Mouse (Mus musculus): ENCODE data around the gene Trim41. TPM values are rescaled to one million over a fixed set of nuclear protein-coding genes. Genes with fewer than 3 reads are reported as not detected.

Gene Trim41
- total and polyA plus RNA-seq, 3 experiments, result 13.8 to 56.6 (median 56.5) TPM

GRCm38 (mm10) chr11:48818346-48818745 is 1.2 kb upstream of the Trim41 start:
- ATAC-seq (ENCODE audit: extremely low read depth, insufficient number of reproducible peaks, low FRiP score, poor library complexity, severe bottlenecking) (no peak), DNase-seq (ENCODE audit: low spot score) (no peak)
- TF ChIP-seq GATA2 (IDR thresholded peaks at IDR 0.05; ENCODE audit: borderline replicate concordance, low read depth, low read length) (no peak), TAL1 (conservative IDR thresholded peaks at IDR 0.05; ENCODE audit: low read depth, low read length) (no peak), GATA1 (IDR thresholded peaks at IDR 0.05; ENCODE audit: borderline replicate concordance, low read length) (no peak), POLR2AphosphoS5 (IDR thresholded peaks at IDR 0.05; ENCODE audit: insufficient replicate concordance, low read depth, low read length) (no peak), CTCF (IDR thresholded peaks at IDR 0.05; ENCODE audit: low read depth, low read length) (no peak)
- H3K27me3 ChIP-seq (ENCODE audit: insufficient read depth, low read length), result no peaks in the 10 kb centered on the region
- H3K4me3 ChIP-seq (ENCODE audit: low read depth, low read length), result peak overlapping the region; percentile 99
- H3K4me1 ChIP-seq (ENCODE audit: insufficient read depth, low read depth, low read length), result peaks cover 61% of the 10 kb centered on the region
- no peaks in the 10 kb centered on the region for H3K9me3 ChIP-seq (replicated peaks)
- peaks cover 27% of the 10 kb centered on the region for H3K36me3 ChIP-seq (replicated peaks)

- Histone ChIP-seq H3K9me3 (replicated peaks) (no peaks in the 10 kb centered on the region), H3K4me1 (ENCODE audit: insufficient read depth, low read depth, low read length) (peaks cover 64% of the 10 kb centered on the region), H3K27me3 (ENCODE audit: insufficient read depth, low read length) (no peaks in the 10 kb centered on the region), H3K4me3 (ENCODE audit: low read depth, low read length) (peak overlapping the region; percentile 99), H3K36me3 (replicated peaks) (peaks cover 33% of the 10 kb centered on the region)
- ATAC-seq (ENCODE audit: extremely low read depth, insufficient number of reproducible peaks, low FRiP score, poor library complexity, severe bottlenecking) (no peak), DNase-seq (ENCODE audit: low spot score) (no peak)
- TF ChIP-seq CTCF (IDR thresholded peaks at IDR 0.05; ENCODE audit: low read depth, low read length), result no peak
- no peak for TF ChIP-seq TAL1 (conservative IDR thresholded peaks at IDR 0.05; ENCODE audit: low read depth, low read length)
- TF ChIP-seq GATA1 (IDR thresholded peaks at IDR 0.05; ENCODE audit: borderline replicate concordance, low read length), result no peak
- TF ChIP-seq POLR2AphosphoS5 (IDR thresholded peaks at IDR 0.05; ENCODE audit: insufficient replicate concordance, low read depth, low read length), result no peak
- TF ChIP-seq GATA2 (IDR thresholded peaks at IDR 0.05; ENCODE audit: borderline replicate concordance, low read depth, low read length), result no peak
Measured at GRCm38 (mm10) chr11:48817794-48818193, 641 bp upstream of the Trim41 start.

GRCm38 (mm10) chr11:48816281-48816781 is 822 bp downstream of the Trim41 start:
- Histone ChIP-seq H3K4me1 (ENCODE audit: insufficient read depth, low read depth, low read length) (peaks cover 72% of the 10 kb centered on the region), H3K4me3 (ENCODE audit: low read depth, low read length) (peak overlapping the region; percentile 99), H3K9me3 (replicated peaks) (no peaks in the 10 kb centered on the region), H3K36me3 (replicated peaks) (peaks cover 47% of the 10 kb centered on the region), H3K27me3 (ENCODE audit: insufficient read depth, low read length) (no peaks in the 10 kb centered on the region)
- TF ChIP-seq CTCF (IDR thresholded peaks at IDR 0.05; ENCODE audit: low read depth, low read length), result no peak
- no peak for TF ChIP-seq GATA1 (IDR thresholded peaks at IDR 0.05; ENCODE audit: borderline replicate concordance, low read length)
- no peak for TF ChIP-seq POLR2AphosphoS5 (IDR thresholded peaks at IDR 0.05; ENCODE audit: insufficient replicate concordance, low read depth, low read length)
- no peak for TF ChIP-seq TAL1 (conservative IDR thresholded peaks at IDR 0.05; ENCODE audit: low read depth, low read length)
- TF ChIP-seq GATA2 (IDR thresholded peaks at IDR 0.05; ENCODE audit: borderline replicate concordance, low read depth, low read length), result no peak
- peak; percentile 70 for DNase-seq (ENCODE audit: low spot score)
- no peak for ATAC-seq (ENCODE audit: extremely low read depth, insufficient number of reproducible peaks, low FRiP score, poor library complexity, severe bottlenecking)

GRCm38 (mm10) chr11:48815851-48816250 is 1.3 kb downstream of the Trim41 start:
- Histone ChIP-seq H3K4me1 (ENCODE audit: insufficient read depth, low read depth, low read length) (peaks cover 73% of the 10 kb centered on the region), H3K36me3 (replicated peaks) (peaks cover 52% of the 10 kb centered on the region), H3K4me3 (ENCODE audit: low read depth, low read length) (peak overlapping the region; percentile 99), H3K9me3 (replicated peaks) (no peaks in the 10 kb centered on the region), H3K27me3 (ENCODE audit: insufficient read depth, low read length) (no peaks in the 10 kb centered on the region)
- TF ChIP-seq TAL1 (conservative IDR thresholded peaks at IDR 0.05; ENCODE audit: low read depth, low read length) (no peak), POLR2AphosphoS5 (IDR thresholded peaks at IDR 0.05; ENCODE audit: insufficient replicate concordance, low read depth, low read length) (no peak)
- ATAC-seq (ENCODE audit: extremely low read depth, insufficient number of reproducible peaks, low FRiP score, poor library complexity, severe bottlenecking) (no peak), DNase-seq (ENCODE audit: low spot score) (no peak)

- Histone ChIP-seq H3K4me1 (ENCODE audit: insufficient read depth, low read depth, low read length) (peaks cover 65% of the 10 kb centered on the region), H3K4me3 (ENCODE audit: low read depth, low read length) (no peak overlapping the region), H3K9me3 (replicated peaks) (no peaks in the 10 kb centered on the region), H3K27me3 (ENCODE audit: insufficient read depth, low read length) (no peaks in the 10 kb centered on the region), H3K36me3 (replicated peaks) (peaks cover 73% of the 10 kb centered on the region)
- no peak for ATAC-seq (ENCODE audit: extremely low read depth, insufficient number of reproducible peaks, low FRiP score, poor library complexity, severe bottlenecking)
- no peak for DNase-seq (ENCODE audit: low spot score)
- TF ChIP-seq POLR2AphosphoS5 (IDR thresholded peaks at IDR 0.05; ENCODE audit: insufficient replicate concordance, low read depth, low read length) (no peak), GATA2 (IDR thresholded peaks at IDR 0.05; ENCODE audit: borderline replicate concordance, low read depth, low read length) (no peak), TAL1 (conservative IDR thresholded peaks at IDR 0.05; ENCODE audit: low read depth, low read length) (no peak), GATA1 (IDR thresholded peaks at IDR 0.05; ENCODE audit: borderline replicate concordance, low read length) (no peak), CTCF (IDR thresholded peaks at IDR 0.05; ENCODE audit: low read depth, low read length) (no peak)
Measured at GRCm38 (mm10) chr11:48813782-48814181, 3.4 kb downstream of the Trim41 start.

GRCm38 (mm10) chr11:48810142-48810541 is 7.0 kb downstream of the Trim41 start:
- Histone ChIP-seq H3K27me3 (ENCODE audit: insufficient read depth, low read length) (no peaks in the 10 kb centered on the region), H3K4me1 (ENCODE audit: insufficient read depth, low read depth, low read length) (peaks cover 74% of the 10 kb centered on the region), H3K4me3 (ENCODE audit: low read depth, low read length) (no peak overlapping the region), H3K9me3 (replicated peaks) (no peaks in the 10 kb centered on the region), H3K36me3 (replicated peaks) (peaks cover 99% of the 10 kb centered on the region)
- TF ChIP-seq POLR2AphosphoS5 (IDR thresholded peaks at IDR 0.05; ENCODE audit: insufficient replicate concordance, low read depth, low read length), result no peak; the same call in 1 of the 2 replicates
- no peak for TF ChIP-seq CTCF (IDR thresholded peaks at IDR 0.05; ENCODE audit: low read depth, low read length)
- no peak for TF ChIP-seq TAL1 (conservative IDR thresholded peaks at IDR 0.05; ENCODE audit: low read depth, low read length)
- no peak for TF ChIP-seq GATA1 (IDR thresholded peaks at IDR 0.05; ENCODE audit: borderline replicate concordance, low read length)
- TF ChIP-seq GATA2 (IDR thresholded peaks at IDR 0.05; ENCODE audit: borderline replicate concordance, low read depth, low read length), result no peak
- no peak for ATAC-seq (ENCODE audit: extremely low read depth, insufficient number of reproducible peaks, low FRiP score, poor library complexity, severe bottlenecking)
- DNase-seq (ENCODE audit: low spot score), result no peak
